In genomic region chr3:131034774-131035173, GRCm38 (mm10) we compare ENCODE assay signal across 25 mouse cellular contexts.
"Had no signal": no experiment of that assay in that cellular context is flagged by ENCODE, and none has a peak within 500 bp of the region (broad histone marks: within the 10 kb centered on the region; RNA-seq: fewer than 3 reads in every experiment).

No protein-coding gene starts in this region.

- H3K9ac ChIP-seq: hindbrain, embryonic 12.5 days; intestine, embryonic 15.5 days; limb, embryonic 12.5 days; liver, embryonic 13.5 days; liver, embryonic 15.5 days had no signal

- H3K27ac ChIP-seq: gastrocnemius, adult 2 months; heart, adult 2 months; hindbrain, embryonic 10.5 days; hindbrain, embryonic 12.5 days; intestine, embryonic 15.5 days; layer of hippocampus, adult 2 months; left cerebral cortex, adult 2 months; limb, embryonic 10.5 days; limb, embryonic 12.5 days; liver, embryonic 13.5 days; liver, embryonic 15.5 days had no signal

- H3K4me2 ChIP-seq: heart, embryonic 11.5 days; hindbrain, embryonic 12.5 days; intestine, embryonic 15.5 days; limb, embryonic 12.5 days; liver, embryonic 11.5 days; liver, embryonic 13.5 days; liver, embryonic 15.5 days had no signal

- H3K4me3 ChIP-seq: gastrocnemius, adult 2 months; heart, adult 2 months; hindbrain, embryonic 10.5 days; hindbrain, embryonic 12.5 days; intestine, embryonic 15.5 days; layer of hippocampus, adult 2 months; left cerebral cortex, adult 2 months; limb, embryonic 10.5 days; limb, embryonic 12.5 days; liver, embryonic 13.5 days; liver, embryonic 15.5 days had no signal

- H3K9me3 ChIP-seq: hindbrain, embryonic 10.5 days; hindbrain, embryonic 12.5 days; intestine, embryonic 15.5 days; limb, embryonic 10.5 days; limb, embryonic 12.5 days; liver, embryonic 13.5 days; liver, embryonic 15.5 days had no signal

- DNase-seq: gastrocnemius, adult 2 months; gastrocnemius, postnatal 10 days; gastrocnemius, postnatal 25 days; heart, adult 2 months; heart, postnatal 10 days; heart, postnatal 4 days; kidney, adult 18-20 months; kidney, adult 8-10 months; kidney, postnatal 10 days; kidney, postnatal 25 days; kidney, postnatal 4 days; liver; liver, embryonic 13.5 days had no signal

- H3K36me3 ChIP-seq: hindbrain, embryonic 10.5 days; hindbrain, embryonic 12.5 days; intestine, embryonic 15.5 days; limb, embryonic 10.5 days; limb, embryonic 12.5 days; liver, embryonic 13.5 days; liver, embryonic 15.5 days had no signal

- ATAC-seq: inflammation-experienced regulatory T-cells, adult 6 months; intestine, embryonic 15.5 days; intestine, postnatal 0 days had no signal

- H3K27me3 ChIP-seq: hindbrain, embryonic 12.5 days; intestine, embryonic 15.5 days; limb, embryonic 12.5 days; liver, embryonic 13.5 days; liver, embryonic 15.5 days had no signal

- H3K4me1 ChIP-seq: hindbrain, embryonic 12.5 days; intestine, embryonic 15.5 days; liver, embryonic 13.5 days; liver, embryonic 15.5 days had no signal
